Mouse (Mus musculus) retina, postnatal 7 days (tissue): Measurements from ENCODE around the gene P4htm.

Source experiments
- DNase-seq: peaks from one replicate; pipeline ENCODE4 v3.0.0-alpha.2; 2012; ENCODE audit warnings: low read depth, low spot score

P4htm gene

DNA sequence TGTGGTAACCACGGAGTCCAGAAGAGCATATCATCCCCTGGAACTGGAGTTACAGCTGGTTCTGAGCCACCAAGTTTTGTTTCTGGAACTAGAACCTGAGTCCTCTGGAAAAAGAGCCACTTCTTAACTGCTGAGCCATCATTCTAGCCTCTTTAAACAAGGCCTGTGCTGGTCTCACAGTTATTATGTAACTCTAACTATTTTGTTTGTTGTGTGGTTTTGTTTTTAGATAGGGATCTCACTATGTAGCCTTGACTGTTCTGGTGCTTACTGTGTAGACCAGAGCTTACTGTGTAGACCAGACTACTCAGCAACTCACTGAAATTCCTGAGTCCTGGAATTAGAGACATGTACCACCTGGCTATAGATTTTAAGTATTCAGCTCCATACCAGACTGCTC lies 50.6 kb downstream of the P4htm start:
- DNase-seq = no peak

DNA sequence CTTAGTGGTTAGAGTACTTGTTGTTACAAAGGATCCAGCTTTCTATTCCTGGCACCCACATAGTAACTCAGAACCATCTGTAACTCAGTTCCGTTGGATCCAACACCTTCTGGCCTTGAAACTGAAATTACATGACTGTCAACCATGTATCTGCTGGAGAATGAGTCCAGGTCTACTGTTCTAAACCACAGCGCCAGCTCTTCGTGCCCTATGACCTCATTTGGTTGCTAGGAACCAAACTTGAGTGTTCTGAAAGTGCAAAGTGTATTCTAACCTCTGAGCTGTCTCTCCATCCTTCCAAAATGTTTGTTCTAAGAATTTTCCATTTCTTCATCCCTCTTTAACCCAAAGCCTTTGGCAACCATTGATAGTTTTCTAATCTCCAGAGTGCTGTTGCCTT lies 51.5 kb downstream of the P4htm start:
- DNase-seq = no peak

DNA sequence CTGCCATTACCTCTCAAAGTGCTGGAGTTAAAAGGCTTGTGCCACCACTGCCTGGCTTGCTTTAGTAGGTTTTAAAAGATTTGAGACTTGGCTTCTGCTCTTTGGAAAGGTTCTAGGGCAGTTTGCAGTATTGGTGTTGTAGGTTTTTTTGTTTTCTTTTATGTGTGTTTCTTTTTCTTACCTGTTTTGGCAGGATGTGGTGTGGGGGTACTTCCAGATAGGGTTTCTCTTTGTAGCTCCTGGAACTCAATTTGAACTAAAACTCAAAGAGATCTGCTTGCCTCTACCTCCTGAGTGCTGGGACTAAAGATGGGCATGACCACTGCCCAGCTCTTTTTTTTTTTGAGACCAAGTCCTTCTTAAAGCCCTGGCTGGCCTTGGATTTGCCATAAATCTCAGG lies 56.6 kb downstream of the P4htm start:
- DNase-seq = no peak

DNA sequence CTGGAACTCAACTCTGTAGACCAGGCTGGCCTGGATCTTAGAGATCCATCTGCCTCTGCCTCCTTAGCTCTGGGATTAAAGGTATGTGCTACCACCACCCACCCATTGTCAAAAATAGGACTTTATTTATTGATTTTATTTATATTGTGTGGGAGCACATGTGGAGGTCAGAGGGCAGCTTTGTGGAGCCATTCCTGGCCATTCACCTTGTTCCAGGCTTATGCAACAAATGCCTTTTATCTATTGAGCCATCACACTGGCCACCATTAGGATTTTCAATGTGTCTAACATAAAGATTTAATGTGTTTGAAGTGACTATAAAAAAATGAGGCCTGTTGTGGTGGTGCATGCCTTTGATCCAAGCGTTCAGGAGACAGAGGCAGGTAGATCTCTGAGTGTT lies 66.0 kb downstream of the P4htm start:
- no peak for DNase-seq

DNA sequence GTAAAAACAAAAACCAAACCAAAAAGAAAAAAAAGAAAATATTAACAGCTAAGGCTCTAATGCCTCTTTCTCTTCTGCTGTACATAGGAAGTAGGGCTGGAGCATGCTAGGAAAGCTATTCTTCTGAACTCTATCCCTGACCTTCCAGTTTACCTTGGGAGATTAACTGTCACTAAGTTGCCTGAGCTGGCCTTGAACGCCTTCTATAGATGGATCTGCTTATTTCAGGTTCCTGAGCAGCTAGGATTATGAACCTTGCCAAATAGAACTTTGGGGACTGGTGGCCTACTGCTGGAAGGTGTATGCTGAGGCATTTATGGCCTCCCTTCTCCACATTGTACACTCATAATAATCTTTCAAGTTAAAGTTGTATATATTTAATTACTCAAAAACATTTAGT lies 66.5 kb downstream of the P4htm start:
- no peak for DNase-seq
